Comparison of ENCODE assay signal across 14 mouse cellular contexts in genomic region chr4:62730861-62731260, GRCm38 (mm10).
"Had no signal": no experiment of that assay in that cellular context is flagged by ENCODE, and none has a peak within 500 bp of the region (broad histone marks: within the 10 kb centered on the region; RNA-seq: fewer than 3 reads in every experiment).

No protein-coding gene starts in this region.

- H3K4me2 ChIP-seq: liver, embryonic 12.5 days; lung, embryonic 14.5 days; neural tube, embryonic 15.5 days had no signal

- H3K36me3 ChIP-seq: liver, embryonic 12.5 days; midbrain, embryonic 10.5 days; neural tube, embryonic 15.5 days had no signal

- H3K27me3 ChIP-seq: liver, embryonic 12.5 days; neural tube, embryonic 15.5 days had no signal

- DNase-seq: kidney, postnatal 10 days; left cerebral cortex, postnatal 4 days; lung, embryonic 14.5 days; lung, postnatal 10 days; lung, postnatal 4 days; midbrain, embryonic 14.5 days; right cerebral cortex, adult 18-20 months; right cerebral cortex, postnatal 25 days; spleen, adult 18-20 months; thymus, postnatal 4 days had no signal

- H3K27ac ChIP-seq: liver, embryonic 12.5 days; midbrain, embryonic 10.5 days; neural tube, embryonic 15.5 days had no signal

- H3K9ac ChIP-seq: liver, embryonic 12.5 days; lung, embryonic 14.5 days; neural tube, embryonic 15.5 days had no signal

- H3K4me3 ChIP-seq: liver, embryonic 12.5 days; midbrain, embryonic 10.5 days; myocyte; neural tube, embryonic 15.5 days had no signal

- ATAC-seq: liver, embryonic 12.5 days had no signal

- H3K9me3 ChIP-seq: liver, embryonic 12.5 days; midbrain, embryonic 10.5 days; neural tube, embryonic 15.5 days had no signal
